Mouse (Mus musculus): Measurements from ENCODE around the gene Kcnip4. TPM values are rescaled to one million over a fixed set of nuclear protein-coding genes. Genes with fewer than 3 reads are reported as not detected.

The Kcnip4 gene
- polyA plus RNA-seq, 1 experiment: not detected

DNA sequence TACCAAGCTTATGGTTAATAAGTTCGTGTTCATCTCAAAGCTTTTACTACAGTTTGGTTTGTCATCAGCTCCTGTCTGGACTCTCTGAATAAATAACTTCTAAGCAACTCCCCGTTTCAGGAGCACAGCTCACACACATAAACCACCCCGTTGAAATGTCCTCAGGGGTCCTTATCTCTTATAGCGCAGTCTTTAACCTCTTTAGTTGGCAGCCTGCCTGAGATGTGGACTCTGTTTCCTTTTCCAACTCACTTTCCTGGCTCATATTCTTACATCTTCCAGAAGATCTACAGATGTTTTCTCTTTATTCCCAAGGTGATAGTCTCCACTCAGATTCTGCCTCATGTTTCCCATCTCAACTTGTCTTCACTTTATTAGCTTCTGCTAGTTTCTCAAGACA, 1116.4 kb downstream of the Kcnip4 start:
- TF ChIP-seq GATA1 (IDR thresholded peaks at IDR 0.05; ENCODE audit: low read length): no peak

DNA sequence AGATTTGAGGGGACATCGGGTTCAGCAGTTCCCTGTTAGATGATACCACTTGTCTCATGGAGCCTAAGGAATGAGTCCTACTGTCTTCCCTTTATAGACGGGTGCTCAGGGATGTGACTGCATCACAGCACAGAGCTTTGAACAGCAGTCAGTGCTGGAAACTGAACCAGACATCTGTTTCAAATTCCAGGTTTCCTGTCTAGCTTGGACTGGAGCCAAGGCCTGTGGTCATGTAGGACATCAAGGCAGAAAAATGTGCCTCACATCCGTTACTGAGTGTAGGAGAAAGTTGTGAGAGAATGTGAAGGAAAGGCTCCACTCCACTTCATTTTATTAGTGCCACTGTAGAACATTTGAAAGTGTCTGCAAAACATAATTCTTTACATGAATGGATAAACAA, 1122.2 kb downstream of the Kcnip4 start:
- TF ChIP-seq GATA1 (IDR thresholded peaks at IDR 0.05; ENCODE audit: low read length): no peak

DNA sequence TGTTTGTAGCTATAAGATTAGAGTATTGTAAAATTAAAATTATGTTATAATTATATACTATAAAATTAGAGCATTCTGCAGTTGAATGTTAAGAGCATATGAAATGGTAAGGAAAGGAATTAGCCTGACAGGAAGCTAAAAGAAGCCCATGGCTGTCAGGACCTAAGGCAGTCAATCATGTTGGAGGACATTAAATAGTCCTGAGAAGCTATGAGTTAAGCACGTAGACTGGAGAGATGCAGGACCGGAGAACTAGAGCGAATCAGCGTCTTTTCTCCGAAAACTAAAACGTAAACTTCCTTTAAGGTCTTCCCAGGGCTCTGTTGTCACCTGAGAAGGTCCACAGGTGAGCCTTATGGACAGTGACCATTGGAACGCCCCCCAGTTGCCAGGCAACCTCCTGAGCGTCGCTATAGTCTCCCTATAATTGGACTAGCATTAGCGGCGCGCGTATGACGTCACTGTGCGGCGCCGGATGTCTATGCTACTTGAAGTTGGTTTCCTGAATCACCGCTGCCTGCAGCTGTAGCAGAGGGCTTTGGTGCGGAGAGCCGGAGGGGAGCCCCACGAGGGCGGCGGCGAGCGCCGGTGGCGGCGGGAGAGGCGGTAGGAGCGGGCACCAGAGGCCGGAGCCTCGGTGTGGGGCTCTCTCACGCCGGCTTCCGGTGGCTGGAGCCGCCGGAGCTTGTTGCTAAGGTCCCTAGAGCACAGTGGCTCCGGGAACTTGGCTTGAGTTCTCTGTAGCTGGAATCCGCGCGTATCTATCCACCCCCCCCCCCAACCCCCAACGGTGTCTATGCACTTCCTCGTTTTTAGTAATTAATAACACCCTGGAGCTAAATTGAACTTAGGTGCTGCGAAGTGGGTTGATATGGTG, 1152.6 kb downstream of the Kcnip4 start:
- no peak for TF ChIP-seq GATA1 (IDR thresholded peaks at IDR 0.05; ENCODE audit: low read length)

DNA sequence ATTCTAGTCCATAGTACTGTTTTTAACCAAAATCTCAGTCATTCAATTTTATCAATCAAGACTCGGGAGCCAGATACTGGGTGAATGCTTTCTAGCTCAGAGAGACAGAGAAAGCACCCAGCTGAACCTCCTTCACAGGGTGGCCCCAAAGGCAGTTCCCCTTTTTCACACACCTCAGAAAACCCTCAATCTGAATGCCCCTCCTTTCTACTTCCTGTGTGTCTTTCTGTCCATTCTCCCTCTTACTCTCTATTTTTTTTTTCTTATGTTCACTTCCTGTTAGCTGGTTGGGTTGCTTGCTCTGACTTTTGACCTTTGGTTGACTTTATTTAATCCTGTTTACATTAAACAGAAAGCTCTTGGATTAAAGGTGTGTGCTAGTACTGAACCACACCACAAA, 1175.4 kb downstream of the Kcnip4 start:
- no peak for TF ChIP-seq GATA1 (IDR thresholded peaks at IDR 0.05; ENCODE audit: low read length)

DNA sequence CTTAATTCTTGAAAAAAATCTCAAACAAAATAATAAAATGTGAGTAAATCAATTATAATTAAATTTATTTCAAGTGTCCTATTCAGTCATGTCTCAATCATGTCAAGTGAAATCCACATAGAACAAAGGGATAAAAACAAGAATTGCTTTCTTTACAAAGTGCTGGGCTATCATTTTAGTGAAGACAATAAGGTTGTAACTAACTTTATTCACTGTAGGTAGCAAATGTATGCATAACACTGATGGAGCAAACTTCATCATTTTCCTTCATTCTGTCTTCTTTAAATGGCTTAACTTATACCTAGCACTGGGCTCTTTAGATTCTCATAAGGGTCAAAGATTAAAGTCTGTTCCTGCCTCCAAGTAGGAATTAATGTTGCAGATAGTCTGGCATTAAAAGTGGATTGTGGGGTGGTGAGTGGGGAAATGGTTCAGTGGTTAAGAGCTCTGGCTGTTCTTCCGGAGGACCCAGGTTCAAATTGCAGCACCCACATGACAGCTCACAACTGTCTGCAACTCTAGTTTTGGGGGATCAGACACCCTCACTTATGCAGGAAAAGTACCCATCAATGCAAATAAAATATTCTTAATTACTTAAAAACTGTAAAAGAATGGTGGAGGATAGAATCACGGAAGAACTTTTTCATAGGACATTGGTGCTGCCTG, 1178.6 kb downstream of the Kcnip4 start:
- TF ChIP-seq GATA1 (IDR thresholded peaks at IDR 0.05; ENCODE audit: low read length): no peak

DNA sequence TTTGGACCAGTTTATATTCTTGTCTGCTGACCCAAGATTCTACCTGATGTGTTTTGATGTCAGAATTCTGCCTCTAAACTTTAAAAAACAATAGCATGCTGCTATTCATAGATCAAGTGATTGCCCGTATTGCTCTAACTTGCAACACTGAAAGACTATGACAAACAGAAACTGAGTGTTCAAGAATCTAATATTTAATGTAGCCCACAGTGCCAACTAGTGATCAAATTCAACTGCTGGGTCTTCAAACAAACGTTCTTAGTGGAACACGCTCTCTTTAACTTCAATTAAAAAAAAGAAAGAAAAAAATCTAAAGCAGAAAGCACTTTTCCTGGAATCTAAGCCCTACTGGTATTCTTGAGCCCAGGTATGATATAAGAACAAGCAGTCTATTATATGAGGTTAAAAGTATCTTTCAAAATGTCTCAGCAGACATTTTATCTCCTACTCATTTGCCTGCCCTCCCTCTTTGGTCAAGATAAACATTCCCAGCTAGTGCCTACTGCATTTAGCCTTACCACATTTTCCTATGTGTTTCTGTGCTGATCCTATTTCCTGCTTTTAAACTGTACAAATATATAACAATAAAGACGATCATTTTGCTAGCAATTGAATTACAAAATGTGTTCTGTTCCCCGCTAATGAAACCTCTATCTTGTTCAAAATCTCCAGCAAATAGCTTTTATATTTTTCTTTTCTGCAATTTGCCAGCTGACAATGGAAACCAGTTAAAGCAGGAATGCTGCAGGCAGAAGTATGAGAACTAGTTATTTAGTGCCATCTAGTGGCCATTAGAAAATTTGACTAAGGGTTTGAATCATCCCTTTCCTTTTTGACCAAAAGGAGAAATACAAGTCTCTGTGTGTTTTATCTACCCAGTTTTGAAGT, 1179.4 kb downstream of the Kcnip4 start:
- TF ChIP-seq GATA1 (IDR thresholded peaks at IDR 0.05; ENCODE audit: low read length): no peak

DNA sequence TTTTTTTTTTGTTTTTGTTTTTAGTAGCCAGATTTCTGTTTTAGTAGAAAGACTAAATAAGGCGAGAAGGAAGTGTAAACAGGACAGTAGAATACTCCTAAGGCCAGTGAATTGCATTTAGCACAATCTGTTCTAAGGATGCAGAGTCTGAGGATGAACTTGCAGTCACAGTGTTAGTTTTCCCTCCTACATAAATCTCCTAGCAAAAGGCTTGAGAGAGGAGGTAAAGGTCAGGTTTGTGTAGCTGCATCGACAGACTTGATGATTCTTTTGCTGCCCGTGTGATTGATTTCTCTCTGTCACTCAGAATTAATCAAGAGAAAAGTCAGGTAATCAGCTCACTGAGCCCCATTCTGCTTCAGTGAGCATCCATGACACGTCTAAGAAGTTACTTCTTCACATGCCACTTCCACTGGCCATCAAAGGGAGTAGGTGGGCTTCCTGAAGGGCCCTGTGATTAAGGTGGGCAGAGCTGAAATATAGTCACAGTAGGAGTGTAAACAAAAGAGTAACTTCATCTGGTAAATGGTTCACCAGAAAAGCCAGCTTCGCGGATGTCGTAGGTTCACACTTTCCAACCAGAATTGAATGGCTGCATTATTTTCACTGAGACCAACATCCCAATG, 1183.8 kb downstream of the Kcnip4 start:
- TF ChIP-seq GATA1 (IDR thresholded peaks at IDR 0.05; ENCODE audit: low read length): no peak

Measured in G1E-ER4 (cell line).